Mouse (Mus musculus) forebrain, embryonic 12.5 days (tissue): ENCODE data around the gene Elk3. TPM values are rescaled to one million over a fixed set of nuclear protein-coding genes. Genes with fewer than 3 reads are reported as not detected.

ENCODE experiments used
- ATAC-seq: fragments of 200-750 bp; cut with Nextera tagmentation; 2 replicates; pipeline ENCODE4 v1.8.0; 2017; ENCODE audit warnings: moderate TSS enrichment; ENCODE audit not compliant: low FRiP score
- H3K27ac ChIP-seq: fragments of 300-500 bp; sonication (generic); 2 replicates; pipeline ENCODE4 v1.5.1; 2016; ENCODE audit warnings: mild to moderate bottlenecking
- H3K27me3 ChIP-seq: fragments of 300-500 bp; sonication (generic); 2 replicates; pipeline ENCODE4 v1.6.1; 2016; ENCODE audit warnings: mild to moderate bottlenecking
- H3K36me3 ChIP-seq: fragments of 300-500 bp; sonication (generic); replicated peaks from 2 replicates; pipeline ENCODE4 v1.6.1; 2016; ENCODE audit warnings: mild to moderate bottlenecking
- H3K4me1 ChIP-seq: fragments of 300-500 bp; sonication (generic); 2 replicates; pipeline ENCODE4 v1.6.1; 2016
- H3K4me2 ChIP-seq: fragments of 300-500 bp; sonication (generic); 2 replicates; pipeline ENCODE4 v1.6.1; 2016; ENCODE audit warnings: mild to moderate bottlenecking, moderate library complexity
- H3K4me3 ChIP-seq: fragments of 300-500 bp; sonication (generic); replicated peaks from 2 replicates; pipeline ENCODE4 v1.5.1; 2016; ENCODE audit warnings: mild to moderate bottlenecking
- H3K9ac ChIP-seq: fragments of 300-500 bp; sonication (generic); 2 replicates; pipeline ENCODE4 v1.6.1; 2016; ENCODE audit warnings: mild to moderate bottlenecking
- H3K9me3 ChIP-seq: fragments of 300-500 bp; sonication (generic); 2 replicates; pipeline ENCODE4 v1.6.1; 2016
- WGBS: fragments of 180-500 bp; shearing (Covaris S2); methylation state at CpG from one replicate; pipeline ENCODE4 v1.1.7; 2016; 5-methylcytosine and 5-hydroxymethylcytosine counted together
- polyA plus RNA-seq: library from polyadenylated mRNA; unstranded; fragments of >200 nt; fragmentation: Nextera tagmentation; extraction: Ambion mirVana; gene quantifications from 2 replicates; pipeline ENCODE4 v1.2.1, GENCODE M21; 2016

The Elk3 gene
- polyA plus RNA-seq, 1 experiment from 2014 or later = 12.6 TPM

GRCm38 (mm10) chr10:93288336-93288735 lies 22.6 kb downstream of the Elk3 start:
- H3K27ac ChIP-seq = no peak overlapping the region
- H3K4me3 ChIP-seq = no peak overlapping the region
- H3K27me3 ChIP-seq = peaks cover 25% of the 10 kb centered on the region
- no peak overlapping the region for H3K9ac ChIP-seq
- no peak for ATAC-seq
- no peaks in the 10 kb centered on the region for H3K9me3 ChIP-seq
- H3K4me2 ChIP-seq = no peak overlapping the region
- no peaks in the 10 kb centered on the region for H3K36me3 ChIP-seq
- WGBS = 84% methylated on average over 4 of the region's 4 CpGs
- H3K4me1 ChIP-seq = peaks cover 6% of the 10 kb centered on the region; the same call in 1 of the 2 replicates

- H3K9me3 ChIP-seq = no peaks in the 10 kb centered on the region
- H3K4me3 ChIP-seq = no peak overlapping the region
- peaks cover 8% of the 10 kb centered on the region for H3K4me1 ChIP-seq
- ATAC-seq = no peak
- H3K9ac ChIP-seq = no peak overlapping the region
- no peaks in the 10 kb centered on the region for H3K36me3 ChIP-seq
- H3K27me3 ChIP-seq = peaks cover 25% of the 10 kb centered on the region
- WGBS = 92% methylated on average over 8 of the region's 8 CpGs
- no peak overlapping the region for H3K27ac ChIP-seq
- H3K4me2 ChIP-seq = no peak overlapping the region
Observed at GRCm38 (mm10) chr10:93287551-93288145, 23.3 kb downstream of the Elk3 start.

- WGBS = 89% methylated on average over 5 of the region's 5 CpGs
- no peaks in the 10 kb centered on the region for H3K36me3 ChIP-seq
- H3K27ac ChIP-seq = no peak overlapping the region
- peaks cover 19% of the 10 kb centered on the region for H3K4me1 ChIP-seq
- no peak overlapping the region for H3K4me3 ChIP-seq
- peaks cover 25% of the 10 kb centered on the region for H3K27me3 ChIP-seq
- H3K9me3 ChIP-seq = no peaks in the 10 kb centered on the region
- no peak for ATAC-seq
- no peak overlapping the region for H3K9ac ChIP-seq
- no peak overlapping the region for H3K4me2 ChIP-seq
Observed at GRCm38 (mm10) chr10:93285489-93285888, 25.4 kb downstream of the Elk3 start.

- no peak for ATAC-seq
- WGBS = 66% methylated on average over 4 of the region's 4 CpGs
- H3K27ac ChIP-seq = 0 out of 2 replicates have a peak overlapping the region, but pooled peaks have one; percentile 46
- no peak overlapping the region for H3K4me3 ChIP-seq
- H3K4me2 ChIP-seq = no peak overlapping the region
- no peaks in the 10 kb centered on the region for H3K36me3 ChIP-seq
- peaks cover 23% of the 10 kb centered on the region for H3K27me3 ChIP-seq
- no peaks in the 10 kb centered on the region for H3K9me3 ChIP-seq
- H3K9ac ChIP-seq = no peak overlapping the region
- H3K4me1 ChIP-seq = peaks cover 19% of the 10 kb centered on the region
Observed at GRCm38 (mm10) chr10:93283258-93283657, 27.7 kb downstream of the Elk3 start.

- H3K27ac ChIP-seq = peak overlapping the region; percentile 59
Observed at GRCm38 (mm10) chr10:93282526-93282964, 28.4 kb downstream of the Elk3 start.

GRCm38 (mm10) chr10:93281092-93281491 lies 29.8 kb downstream of the Elk3 start:
- H3K27ac ChIP-seq = no peak overlapping the region
- ATAC-seq = no peak
- WGBS = 71% methylated on average over 7 of the region's 7 CpGs

More at GRCm38 (mm10) chr10:93282526-93282964, 28.4 kb downstream of the Elk3 start:
- no peak overlapping the region for H3K4me2 ChIP-seq
- 23% methylated on average over 12 of the region's 12 CpGs for WGBS
- peak; percentile 70; the same call in 1 of the 2 replicates for ATAC-seq
- no peak overlapping the region for H3K4me3 ChIP-seq
- H3K9ac ChIP-seq = no peak overlapping the region
- H3K27me3 ChIP-seq = peaks cover 21% of the 10 kb centered on the region; the same call in 1 of the 2 replicates
- H3K4me1 ChIP-seq = peaks cover 19% of the 10 kb centered on the region
- no peaks in the 10 kb centered on the region for H3K9me3 ChIP-seq
- H3K36me3 ChIP-seq = no peaks in the 10 kb centered on the region

GRCm38 (mm10) chr10:93280586-93280985 lies 30.3 kb downstream of the Elk3 start:
- Histone ChIP-seq H3K4me3 (no peak overlapping the region), H3K9ac (no peak overlapping the region), H3K36me3 (no peaks in the 10 kb centered on the region), H3K27ac (no peak overlapping the region), H3K4me1 (peaks cover 36% of the 10 kb centered on the region), H3K9me3 (no peaks in the 10 kb centered on the region), H3K27me3 (peaks cover 8% of the 10 kb centered on the region; the same call in 1 of the 2 replicates), H3K4me2 (no peak overlapping the region)
- 76% methylated on average over 12 of the region's 12 CpGs for whole genome bisulfite sequencing
- ATAC-seq = no peak

More at GRCm38 (mm10) chr10:93281092-93281491, 29.8 kb downstream of the Elk3 start:
- Histone ChIP-seq H3K4me3 (no peak overlapping the region), H3K27me3 (peaks cover 13% of the 10 kb centered on the region; the same call in 1 of the 2 replicates), H3K4me2 (no peak overlapping the region), H3K36me3 (no peaks in the 10 kb centered on the region), H3K9me3 (no peaks in the 10 kb centered on the region), H3K9ac (no peak overlapping the region), H3K4me1 (peaks cover 31% of the 10 kb centered on the region)

GRCm38 (mm10) chr10:93279062-93279461 lies 31.9 kb downstream of the Elk3 start:
- ATAC-seq = no peak

GRCm38 (mm10) chr10:93278361-93278760 lies 32.6 kb downstream of the Elk3 start:
- Histone ChIP-seq H3K4me2 (no peak overlapping the region), H3K4me1 (peaks cover 41% of the 10 kb centered on the region)
- WGBS = 81% methylated on average over 8 of the region's 8 CpGs

More at GRCm38 (mm10) chr10:93279062-93279461, 31.9 kb downstream of the Elk3 start:
- Histone ChIP-seq H3K9me3 (no peaks in the 10 kb centered on the region), H3K4me3 (no peak overlapping the region), H3K9ac (no peak overlapping the region), H3K4me2 (no peak overlapping the region), H3K4me1 (peaks cover 40% of the 10 kb centered on the region), H3K36me3 (no peaks in the 10 kb centered on the region), H3K27me3 (no peaks in the 10 kb centered on the region), H3K27ac (no peak overlapping the region)
- WGBS = 89% methylated on average over 9 of the region's 9 CpGs

GRCm38 (mm10) chr10:93276857-93277256 lies 34.1 kb downstream of the Elk3 start:
- H3K27me3 ChIP-seq = no peaks in the 10 kb centered on the region
- no peaks in the 10 kb centered on the region for H3K36me3 ChIP-seq
- H3K9me3 ChIP-seq = no peaks in the 10 kb centered on the region
- peak overlapping the region; percentile 80 for H3K27ac ChIP-seq
- ATAC-seq = no peak
- peak overlapping the region; percentile 28; the same call in 1 of the 2 replicates for H3K4me3 ChIP-seq
- H3K9ac ChIP-seq = peak overlapping the region; percentile 38; the same call in 1 of the 2 replicates
- peak overlapping the region; percentile 56 for H3K4me2 ChIP-seq
- 51% methylated on average over 9 of the region's 9 CpGs for WGBS
- H3K4me1 ChIP-seq = peaks cover 35% of the 10 kb centered on the region

More at GRCm38 (mm10) chr10:93278361-93278760, 32.6 kb downstream of the Elk3 start:
- no peak for ATAC-seq
- no peaks in the 10 kb centered on the region for H3K9me3 ChIP-seq
- no peak overlapping the region for H3K27ac ChIP-seq
- no peak overlapping the region for H3K9ac ChIP-seq
- H3K27me3 ChIP-seq = no peaks in the 10 kb centered on the region
- no peak overlapping the region for H3K4me3 ChIP-seq
- no peaks in the 10 kb centered on the region for H3K36me3 ChIP-seq

- Histone ChIP-seq H3K4me2 (peak overlapping the region; percentile 56), H3K27ac (peak overlapping the region; percentile 80), H3K27me3 (no peaks in the 10 kb centered on the region), H3K9ac (peak overlapping the region; percentile 38), H3K4me3 (peak overlapping the region; percentile 28), H3K36me3 (no peaks in the 10 kb centered on the region), H3K9me3 (no peaks in the 10 kb centered on the region), H3K4me1 (peaks cover 32% of the 10 kb centered on the region)
- 6% methylated on average over 16 of the region's 16 CpGs for WGBS
- ATAC-seq = peak; percentile 71
Observed at GRCm38 (mm10) chr10:93276349-93276763, 34.6 kb downstream of the Elk3 start.

GRCm38 (mm10) chr10:93275212-93276136 lies 35.5 kb downstream of the Elk3 start:
- peak overlapping the region; percentile 38; the same call in 1 of the 2 replicates for H3K9ac ChIP-seq
- ATAC-seq = peak; percentile 81

More at GRCm38 (mm10) chr10:93275212-93276136, 35.5 kb downstream of the Elk3 start:
- Histone ChIP-seq H3K27ac (peak overlapping the region; percentile 80), H3K27me3 (no peaks in the 10 kb centered on the region), H3K4me1 (peaks cover 32% of the 10 kb centered on the region), H3K36me3 (no peaks in the 10 kb centered on the region), H3K4me2 (peak overlapping the region; percentile 56), H3K4me3 (peak overlapping the region; percentile 28; the same call in 1 of the 2 replicates), H3K9me3 (no peaks in the 10 kb centered on the region)
- 34% methylated on average over 25 of the region's 25 CpGs for WGBS
